In genomic region chr17:25885636-25886035, GRCm38 (mm10) we compare ENCODE assay signal across 13 mouse cellular contexts. TPM values are rescaled to one million over a fixed set of nuclear protein-coding genes. Genes with fewer than 3 reads are reported as not detected.
DNase-seq lines count a peak whose midpoint lies in the region; ATAC-seq and TF ChIP-seq lines count a peak whose summit lies in the region.
"Had no signal": no experiment of that assay in that cellular context is flagged by ENCODE, and none has a peak within 500 bp of the region (broad histone marks: within the 10 kb centered on the region; RNA-seq: fewer than 3 reads in every experiment).

No protein-coding gene starts in this region.

- no peaks in the 10 kb centered on the region for H3K27me3 ChIP-seq in hindbrain, postnatal 0 days (ENCODE audit: insufficient read depth, low read length)
- H3K27me3 ChIP-seq in hindbrain, embryonic 10.5 days (ENCODE audit: insufficient read depth, poor library complexity, severe bottlenecking): no peaks in the 10 kb centered on the region; the same call in 1 of the 2 replicates
- H3K27me3 ChIP-seq in liver, postnatal 0 days (ENCODE audit: insufficient read depth, low read length): no peaks in the 10 kb centered on the region
- no peaks in the 10 kb centered on the region for H3K27me3 ChIP-seq in forebrain, embryonic 10.5 days (ENCODE audit: poor library complexity, severe bottlenecking)
- H3K27me3 ChIP-seq: embryonic facial prominence, embryonic 13.5 days; heart, embryonic 13.5 days; limb, embryonic 12.5 days; stomach, embryonic 15.5 days had no signal

- H3K9me3 ChIP-seq in hindbrain, postnatal 0 days (ENCODE audit: low read length): no peaks in the 10 kb centered on the region
- H3K9me3 ChIP-seq in hindbrain, embryonic 10.5 days: no peaks in the 10 kb centered on the region
- H3K9me3 ChIP-seq in liver, postnatal 0 days (ENCODE audit: low read length): no peaks in the 10 kb centered on the region
- no peaks in the 10 kb centered on the region for H3K9me3 ChIP-seq in forebrain, embryonic 10.5 days
- H3K9me3 ChIP-seq: embryonic facial prominence, embryonic 13.5 days; heart, embryonic 13.5 days; limb, embryonic 12.5 days; stomach, embryonic 15.5 days had no signal

- no peaks in the 10 kb centered on the region for H3K4me1 ChIP-seq in hindbrain, postnatal 0 days (ENCODE audit: insufficient read depth, low read length)
- H3K4me1 ChIP-seq in hindbrain, embryonic 10.5 days (replicated peaks): peaks cover 52% of the 10 kb centered on the region
- peaks cover 10% of the 10 kb centered on the region for H3K4me1 ChIP-seq in liver, postnatal 0 days (ENCODE audit: insufficient read depth)
- peaks cover 45% of the 10 kb centered on the region for H3K4me1 ChIP-seq in forebrain, embryonic 10.5 days

- peak; percentile 60 for TF ChIP-seq CTCF in hindbrain, postnatal 0 days (IDR thresholded peaks at IDR 0.05; ENCODE audit: low read depth)
- peak; percentile 70 for TF ChIP-seq CTCF in liver, postnatal 0 days (IDR thresholded peaks at IDR 0.05; ENCODE audit: low read depth)

- DNase-seq in hindbrain, postnatal 0 days (ENCODE audit: low spot score): peak; percentile 58
- DNase-seq in hindbrain, embryonic 10.5 days (ENCODE audit: low spot score): no peak
- DNase-seq in A20 (ENCODE audit: low read depth, low spot score) (peak; percentile 39), R1 (ENCODE audit: low read depth, low spot score) (peak; percentile 75)
- DNase-seq in liver, postnatal 0 days: no peak
- DNase-seq in urinary bladder, adult 18-20 months (ENCODE audit: low spot score in 2 of 2): no peak
- no peak for DNase-seq in forebrain, embryonic 10.5 days (ENCODE audit: extremely low spot score, low spot score)
- DNase-seq in layer of hippocampus, postnatal 25 days (ENCODE audit: extremely low spot score in 1 of 2, low spot score in 1 of 2): no peak

- H3K36me3 ChIP-seq in hindbrain, postnatal 0 days (ENCODE audit: insufficient read depth, low read length): peaks cover 31% of the 10 kb centered on the region
- peaks cover 72% of the 10 kb centered on the region for H3K36me3 ChIP-seq in hindbrain, embryonic 10.5 days
- peaks cover 26% of the 10 kb centered on the region for H3K36me3 ChIP-seq in liver, postnatal 0 days (replicated peaks; ENCODE audit: insufficient read depth, low read length)
- peaks cover 66% of the 10 kb centered on the region for H3K36me3 ChIP-seq in forebrain, embryonic 10.5 days (replicated peaks)

- H3K4me3 ChIP-seq in hindbrain, postnatal 0 days (ENCODE audit: low read length): no peak overlapping the region
- H3K4me3 ChIP-seq in hindbrain, embryonic 10.5 days: no peak overlapping the region
- H3K4me3 ChIP-seq in liver, postnatal 0 days (ENCODE audit: low read depth, low read length): no peak overlapping the region
- no peak overlapping the region for H3K4me3 ChIP-seq in forebrain, embryonic 10.5 days
- H3K4me3 ChIP-seq: embryonic facial prominence, embryonic 13.5 days; heart, embryonic 13.5 days; limb, embryonic 12.5 days; myocyte; stomach, embryonic 15.5 days had no signal

- ATAC-seq in hindbrain, postnatal 0 days: peak; percentile 15; the same call in 1 of the 2 replicates
- no peak for ATAC-seq in liver, postnatal 0 days

- no peak for TF ChIP-seq EP300 in liver, postnatal 0 days (IDR thresholded peaks at IDR 0.05; ENCODE audit: low read depth)

- 67% methylated on average over 4 of the region's 4 CpGs for WGBS in hindbrain, postnatal 0 days
- 60% methylated on average over 4 of the region's 4 CpGs for WGBS in hindbrain, embryonic 10.5 days
- 66% methylated on average over 4 of the region's 4 CpGs for WGBS in liver, postnatal 0 days (ENCODE audit: insufficient replicate concordance)
- WGBS in forebrain, embryonic 10.5 days: 60% methylated on average over 4 of the region's 4 CpGs

- no peak overlapping the region for H3K9ac ChIP-seq in hindbrain, postnatal 0 days (replicated peaks; ENCODE audit: low read length)
- H3K9ac ChIP-seq in liver, postnatal 0 days (replicated peaks): no peak overlapping the region
- H3K9ac ChIP-seq: embryonic facial prominence, embryonic 13.5 days; heart, embryonic 13.5 days; limb, embryonic 12.5 days; stomach, embryonic 15.5 days had no signal

- H3K4me2 ChIP-seq in hindbrain, postnatal 0 days (ENCODE audit: low read depth, low read length): no peak overlapping the region
- no peak overlapping the region for H3K4me2 ChIP-seq in liver, postnatal 0 days (ENCODE audit: low read depth, low read length)
- H3K4me2 ChIP-seq: embryonic facial prominence, embryonic 13.5 days; heart, embryonic 13.5 days; limb, embryonic 12.5 days; stomach, embryonic 15.5 days had no signal

- H3K27ac ChIP-seq in hindbrain, postnatal 0 days: no peak overlapping the region
- H3K27ac ChIP-seq in hindbrain, embryonic 10.5 days: no peak overlapping the region
- no peak overlapping the region for H3K27ac ChIP-seq in liver, postnatal 0 days (ENCODE audit: low read depth)
- H3K27ac ChIP-seq in forebrain, embryonic 10.5 days: no peak overlapping the region
- H3K27ac ChIP-seq: embryonic facial prominence, embryonic 13.5 days; heart, embryonic 13.5 days; limb, embryonic 12.5 days; stomach, embryonic 15.5 days had no signal

RNA-seq across cellular contexts. Expression of gene Wfikkn1, which starts 5.0 kb away (rescaled TPM):
- total RNA-seq in hindbrain, postnatal 0 days (2014; rRNA removed): 1.2 and 1.5 TPM in 2 replicates
- 0.33 and 0.58 TPM in 2 replicates for polyA plus RNA-seq in hindbrain, postnatal 0 days (2015; fragmentation: Nextera tagmentation; extraction: Ambion mirVana)
- 5.8 and 26.3 TPM in 2 replicates for polyA plus RNA-seq in hindbrain, embryonic 10.5 days (2016; fragmentation: Nextera tagmentation; extraction: Ambion mirVana)
- polyA plus RNA-seq in liver, postnatal 0 days (2015; fragmentation: Nextera tagmentation; extraction: Ambion mirVana): 0.33 and 0.54 TPM in 2 replicates
- 4.0 and 4.2 TPM in 2 replicates for polyA plus RNA-seq in forebrain, embryonic 10.5 days (2016; fragmentation: Nextera tagmentation; extraction: Ambion mirVana)
- total RNA-seq in layer of hippocampus, postnatal 25 days (2021): 1 to 10 TPM; 2.0 TPM

RNA-seq across cellular contexts. Expression of gene Mettl26, which starts 10.8 kb away (rescaled TPM):
- total RNA-seq in hindbrain, postnatal 0 days (2014; rRNA removed): 50.0 and 63.1 TPM in 2 replicates
- polyA plus RNA-seq in hindbrain, postnatal 0 days (2015; fragmentation: Nextera tagmentation; extraction: Ambion mirVana): 62.9 and 64.8 TPM in 2 replicates
- 69.9 and 73.9 TPM in 2 replicates for polyA plus RNA-seq in hindbrain, embryonic 10.5 days (2016; fragmentation: Nextera tagmentation; extraction: Ambion mirVana)
- polyA plus RNA-seq in liver, postnatal 0 days (2015; fragmentation: Nextera tagmentation; extraction: Ambion mirVana): 64.8 and 72.5 TPM in 2 replicates
- 76.7 and 79.1 TPM in 2 replicates for polyA plus RNA-seq in forebrain, embryonic 10.5 days (2016; fragmentation: Nextera tagmentation; extraction: Ambion mirVana)
- total RNA-seq in layer of hippocampus, postnatal 25 days (2021): 10 to 100 TPM; 39.2 to 40.1 TPM

RNA-seq across cellular contexts. Expression of gene Mcrip2, which starts 17.1 kb away (rescaled TPM):
- total RNA-seq in hindbrain, postnatal 0 days (2014; rRNA removed): 27.0 and 32.1 TPM in 2 replicates
- polyA plus RNA-seq in hindbrain, postnatal 0 days (2015; fragmentation: Nextera tagmentation; extraction: Ambion mirVana): 54.3 and 54.7 TPM in 2 replicates
- polyA plus RNA-seq in hindbrain, embryonic 10.5 days (2016; fragmentation: Nextera tagmentation; extraction: Ambion mirVana): 10.6 and 14.7 TPM in 2 replicates
- polyA plus RNA-seq in liver, postnatal 0 days (2015; fragmentation: Nextera tagmentation; extraction: Ambion mirVana): 127 and 143 TPM in 2 replicates
- polyA plus RNA-seq in forebrain, embryonic 10.5 days (2016; fragmentation: Nextera tagmentation; extraction: Ambion mirVana): 20.0 and 21.9 TPM in 2 replicates
- total RNA-seq in layer of hippocampus, postnatal 25 days (2021): 10 to 100 TPM; 22.4 to 25.3 TPM

RNA-seq across cellular contexts. Expression of gene Wdr90, which starts 24.3 kb away (rescaled TPM):
- 54.5 and 75.5 TPM in 2 replicates for total RNA-seq in hindbrain, postnatal 0 days (2014; rRNA removed)
- polyA plus RNA-seq in hindbrain, postnatal 0 days (2015; fragmentation: Nextera tagmentation; extraction: Ambion mirVana): 13.2 TPM in 2 replicates
- polyA plus RNA-seq in hindbrain, embryonic 10.5 days (2016; fragmentation: Nextera tagmentation; extraction: Ambion mirVana): 46.0 and 54.4 TPM in 2 replicates
- 2.7 and 3.4 TPM in 2 replicates for polyA plus RNA-seq in liver, postnatal 0 days (2015; fragmentation: Nextera tagmentation; extraction: Ambion mirVana)
- polyA plus RNA-seq in forebrain, embryonic 10.5 days (2016; fragmentation: Nextera tagmentation; extraction: Ambion mirVana): 63.3 and 73.0 TPM in 2 replicates
- 10 to 100 TPM; 14.8 to 21.0 TPM for total RNA-seq in layer of hippocampus, postnatal 25 days (2021)

RNA-seq across cellular contexts. Expression of gene Rab40c, which starts 33.9 kb away (rescaled TPM):
- 33.2 and 39.1 TPM in 2 replicates for total RNA-seq in hindbrain, postnatal 0 days (2014; rRNA removed)
- polyA plus RNA-seq in hindbrain, postnatal 0 days (2015; fragmentation: Nextera tagmentation; extraction: Ambion mirVana): 34.7 and 35.3 TPM in 2 replicates
- 33.4 and 43.4 TPM in 2 replicates for polyA plus RNA-seq in hindbrain, embryonic 10.5 days (2016; fragmentation: Nextera tagmentation; extraction: Ambion mirVana)
- polyA plus RNA-seq in liver, postnatal 0 days (2015; fragmentation: Nextera tagmentation; extraction: Ambion mirVana): 6.5 and 7.3 TPM in 2 replicates
- polyA plus RNA-seq in forebrain, embryonic 10.5 days (2016; fragmentation: Nextera tagmentation; extraction: Ambion mirVana): 29.4 and 30.9 TPM in 2 replicates
- 10 to 100 TPM; 41.0 to 52.9 TPM for total RNA-seq in layer of hippocampus, postnatal 25 days (2021)

Comparison
In these comparisons a context has a peak if more than half of its experiments do, and no peak if none do; other contexts are left out.
1. DNase-seq: peak in hindbrain, postnatal 0 days (single experiment), A20 (single experiment) and R1 (single experiment); none in hindbrain, embryonic 10.5 days (single experiment), liver, postnatal 0 days (single experiment), urinary bladder, adult 18-20 months (0 of 2), forebrain, embryonic 10.5 days (single experiment) and layer of hippocampus, postnatal 25 days (0 of 2).